Comparison of ENCODE assay signal across 1 mouse cellular context in the genomic region with DNA sequence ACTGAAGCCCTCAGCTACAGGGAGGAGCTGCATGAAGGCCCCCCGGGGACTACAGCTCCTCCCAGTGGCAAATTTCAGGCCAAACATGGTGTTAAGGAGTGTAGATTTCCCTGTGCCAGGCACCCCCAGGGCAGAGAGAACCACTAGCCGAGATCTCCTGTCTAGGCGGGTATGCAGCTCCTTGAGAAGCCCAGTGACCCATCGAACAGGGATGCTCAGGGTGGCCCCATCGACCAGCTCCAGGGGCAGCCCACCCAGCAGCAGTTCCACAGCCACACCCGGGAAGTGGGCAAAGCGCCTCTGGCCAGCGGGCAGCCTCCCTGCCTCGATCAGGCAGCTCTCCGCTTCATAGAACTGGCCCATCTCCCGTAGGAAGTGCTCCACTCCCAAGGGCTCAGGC.
TF ChIP-seq lines count a peak whose summit lies in the region.

No protein-coding gene starts in this region.

TF ChIP-seq in ES-E14, 5 proteins besides CTCF, POLR2A, EP300 and RAD21:
- TF ChIP-seq CHD2 (IDR thresholded peaks at IDR 0.05; ENCODE audit: low read depth, low read length) (no peak), ZNF384 (IDR thresholded peaks at IDR 0.05; ENCODE audit: low read depth, low read length) (no peak), HCFC1 (IDR thresholded peaks at IDR 0.05; ENCODE audit: borderline replicate concordance, insufficient read depth, low read length) (no peak), MAFK (IDR thresholded peaks at IDR 0.05; ENCODE audit: insufficient read depth, low read depth, low read length) (no peak), ZC3H11A (IDR thresholded peaks at IDR 0.05; ENCODE audit: borderline replicate concordance, low read depth, low read length) (no peak)
TF ChIP-seq in ES-E14: peak in this region for 0.
